Mouse (Mus musculus) retina, postnatal 1 day (tissue): Measurements from ENCODE around the gene Dctd.

Experiments used
- DNase-seq: peaks from one replicate; pipeline ENCODE4 v3.0.0-alpha.2; 2012

Gene Dctd

GRCm38 (mm10) chr8:48098792-48099191 lies at the start of gene Dctd:
Gene Dctd, plus strand, starts transcription at chr8:48099092.
- DNase-seq = no peak

- no peak for DNase-seq
These were observed 45.3 kb upstream of the Dctd start for GRCm38 (mm10) chr8:48053611-48054010.

DNA sequence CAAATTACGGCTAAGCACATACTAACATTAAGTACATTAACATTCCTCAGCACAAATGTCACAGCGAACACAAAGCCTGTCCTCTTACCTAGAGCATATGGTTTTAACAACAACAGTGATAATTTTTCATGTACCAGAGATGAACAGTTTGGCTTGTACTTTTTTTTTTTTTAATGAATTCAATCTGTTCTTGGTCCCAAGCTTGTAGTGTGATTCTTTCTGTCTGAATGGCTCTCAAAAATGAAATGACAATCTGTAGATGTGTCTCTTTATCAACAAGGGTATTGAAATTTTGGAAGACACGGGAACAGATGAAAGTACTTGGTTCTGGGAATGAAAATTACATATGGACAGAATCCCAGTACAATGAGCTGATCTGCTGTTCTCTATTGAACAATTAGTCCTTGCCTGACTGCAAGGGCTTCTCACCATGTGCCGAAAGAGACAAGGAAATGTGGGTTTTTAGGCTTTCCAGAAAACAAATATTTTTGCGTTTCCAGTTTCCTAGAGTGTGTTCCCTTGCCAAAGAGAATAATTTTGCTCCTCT lies 35.3 kb upstream of the Dctd start:
- no peak for DNase-seq

GRCm38 (mm10) chr8:48074149-48074548 lies 24.7 kb upstream of the Dctd start:
- no peak for DNase-seq

- DNase-seq = no peak
These were observed 16.5 kb upstream of the Dctd start for GRCm38 (mm10) chr8:48082343-48082742.

- no peak for DNase-seq
These were observed 8.2 kb upstream of the Dctd start for GRCm38 (mm10) chr8:48090661-48091060.

DNA sequence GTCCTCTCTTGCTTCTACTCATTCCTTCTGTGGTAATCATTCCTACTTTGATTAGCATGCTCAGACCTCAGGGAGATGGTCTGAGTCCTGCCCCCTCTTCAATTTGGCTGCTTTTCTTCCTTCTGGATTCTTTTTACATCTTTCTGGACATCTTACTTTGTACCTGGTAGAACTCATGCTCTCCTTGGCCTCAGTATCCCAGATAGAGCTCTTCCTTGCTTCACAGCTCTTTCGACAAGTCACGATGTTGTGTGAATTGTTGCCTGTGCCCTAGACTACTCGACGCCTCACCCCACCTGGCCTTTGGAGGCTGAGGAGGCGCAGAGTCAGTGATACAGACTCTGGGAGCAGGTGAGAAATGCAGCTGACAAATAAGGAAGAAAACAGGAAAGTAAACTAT lies 3.5 kb upstream of the Dctd start:
- no peak for DNase-seq

DNA sequence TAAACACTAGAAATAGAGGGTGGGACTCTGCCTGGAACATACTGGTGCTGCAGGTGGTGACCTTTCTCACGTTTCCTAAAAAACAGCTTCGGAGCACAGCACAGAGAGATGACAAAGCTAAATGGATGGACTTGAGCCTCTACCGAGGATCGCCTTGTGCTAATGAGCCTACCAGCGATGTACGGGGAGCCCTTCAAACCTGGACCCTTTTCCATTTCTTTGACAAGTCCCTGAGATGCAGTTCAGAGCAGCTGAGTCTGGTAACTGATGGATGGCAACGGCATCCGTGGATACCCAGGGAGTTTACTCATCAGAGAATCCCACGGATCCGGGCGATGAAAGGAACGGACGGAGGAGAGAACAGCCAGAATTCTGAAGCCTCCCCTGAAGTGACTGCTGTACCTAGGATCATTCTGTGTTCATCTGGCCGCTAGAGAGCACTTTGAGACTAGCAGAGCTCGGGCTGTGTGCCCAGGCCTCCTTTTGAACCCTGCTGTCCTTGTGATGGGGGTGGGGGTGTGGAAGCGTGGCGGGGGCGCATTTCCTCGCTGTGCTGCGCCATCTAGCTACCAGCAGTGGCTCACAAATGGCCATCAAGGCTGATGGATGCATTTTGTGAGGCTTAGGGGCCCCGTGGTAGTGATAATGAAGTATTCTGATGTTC lies 1.6 kb upstream of the Dctd start:
- peak; percentile 86 for DNase-seq

DNA sequence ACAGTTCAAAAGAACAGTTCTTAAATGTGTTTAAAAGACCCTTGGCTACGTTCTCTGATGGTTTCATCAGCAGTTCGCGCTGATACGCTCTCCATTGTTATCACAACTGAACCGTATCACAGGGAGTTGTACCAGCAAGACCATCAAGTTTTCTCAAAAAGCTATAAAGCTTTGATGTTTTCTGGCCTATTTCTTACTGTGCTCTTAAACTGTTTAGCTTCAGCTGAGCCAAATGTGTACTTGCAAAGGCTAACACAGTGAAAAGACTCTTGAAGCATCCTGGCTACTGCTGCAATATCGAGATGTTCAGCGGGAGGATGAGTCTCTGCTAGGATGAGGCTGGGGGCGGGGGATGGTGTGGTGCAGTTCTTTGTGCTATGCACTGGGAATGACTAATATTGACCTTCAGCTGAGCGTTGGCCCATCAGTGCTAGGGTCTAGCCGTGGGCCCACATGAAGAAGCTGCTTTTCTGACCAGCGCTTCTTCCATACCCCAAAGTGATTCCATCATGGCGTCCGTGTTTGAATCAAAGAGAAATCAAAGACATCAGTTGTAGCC lies 732 bp upstream of the Dctd start:
- DNase-seq = peak; percentile 32

DNA sequence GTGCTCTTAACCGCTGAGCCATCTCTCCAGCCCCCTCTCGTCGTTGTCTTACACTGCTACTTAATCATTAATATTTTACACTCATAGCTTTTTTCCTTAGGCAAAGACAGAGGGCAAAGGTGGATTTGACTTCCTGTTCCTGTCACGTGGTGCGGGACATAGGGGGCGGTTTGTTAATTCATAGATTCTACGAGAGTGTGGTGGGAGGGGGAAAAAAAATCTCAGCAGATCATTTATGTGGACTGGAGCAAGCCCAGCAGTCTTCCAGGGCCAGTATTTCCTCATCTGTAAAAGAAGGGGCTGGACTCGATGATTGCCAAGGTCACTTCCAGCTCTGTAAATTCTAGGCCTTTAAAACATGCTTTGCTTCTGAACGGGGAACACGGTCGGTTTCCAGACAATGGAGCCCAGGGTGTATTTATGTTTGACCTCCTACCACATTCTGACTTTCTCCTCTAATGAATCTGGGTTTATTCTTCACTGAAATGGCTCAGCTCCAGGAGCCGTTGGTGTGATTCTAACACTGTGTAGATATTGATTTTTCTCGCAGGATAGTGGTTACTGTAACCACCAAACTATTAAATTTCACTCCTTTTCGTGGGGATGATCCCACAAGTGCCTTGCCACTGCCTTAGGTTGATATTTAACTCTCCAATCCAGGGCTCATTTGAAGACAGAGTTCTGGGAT lies 1.4 kb downstream of the Dctd start:
- no peak for DNase-seq

DNA sequence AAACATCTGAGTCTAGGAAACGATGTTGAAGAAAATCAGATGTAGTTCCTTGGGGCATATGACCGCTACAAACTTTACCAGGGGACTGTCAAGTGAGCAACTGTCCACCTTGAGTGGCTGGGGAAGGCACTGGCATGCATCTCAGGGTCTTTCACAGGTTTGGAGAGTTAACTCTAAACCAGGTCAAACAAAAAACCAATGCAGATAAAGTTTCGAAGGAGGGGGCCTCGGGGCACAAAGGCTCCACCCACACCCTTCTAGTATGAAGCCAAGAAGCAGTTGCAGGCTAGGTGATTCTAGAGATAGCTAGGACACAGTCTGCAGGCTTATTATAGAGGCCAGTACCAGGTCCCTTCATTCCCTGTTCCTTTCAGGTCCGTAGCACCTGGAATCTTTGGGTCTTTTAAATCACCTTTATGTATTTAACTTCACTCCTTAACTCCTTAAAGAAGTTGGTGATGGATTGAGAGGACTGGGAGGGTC lies 10.5 kb downstream of the Dctd start:
- DNase-seq = no peak

DNA sequence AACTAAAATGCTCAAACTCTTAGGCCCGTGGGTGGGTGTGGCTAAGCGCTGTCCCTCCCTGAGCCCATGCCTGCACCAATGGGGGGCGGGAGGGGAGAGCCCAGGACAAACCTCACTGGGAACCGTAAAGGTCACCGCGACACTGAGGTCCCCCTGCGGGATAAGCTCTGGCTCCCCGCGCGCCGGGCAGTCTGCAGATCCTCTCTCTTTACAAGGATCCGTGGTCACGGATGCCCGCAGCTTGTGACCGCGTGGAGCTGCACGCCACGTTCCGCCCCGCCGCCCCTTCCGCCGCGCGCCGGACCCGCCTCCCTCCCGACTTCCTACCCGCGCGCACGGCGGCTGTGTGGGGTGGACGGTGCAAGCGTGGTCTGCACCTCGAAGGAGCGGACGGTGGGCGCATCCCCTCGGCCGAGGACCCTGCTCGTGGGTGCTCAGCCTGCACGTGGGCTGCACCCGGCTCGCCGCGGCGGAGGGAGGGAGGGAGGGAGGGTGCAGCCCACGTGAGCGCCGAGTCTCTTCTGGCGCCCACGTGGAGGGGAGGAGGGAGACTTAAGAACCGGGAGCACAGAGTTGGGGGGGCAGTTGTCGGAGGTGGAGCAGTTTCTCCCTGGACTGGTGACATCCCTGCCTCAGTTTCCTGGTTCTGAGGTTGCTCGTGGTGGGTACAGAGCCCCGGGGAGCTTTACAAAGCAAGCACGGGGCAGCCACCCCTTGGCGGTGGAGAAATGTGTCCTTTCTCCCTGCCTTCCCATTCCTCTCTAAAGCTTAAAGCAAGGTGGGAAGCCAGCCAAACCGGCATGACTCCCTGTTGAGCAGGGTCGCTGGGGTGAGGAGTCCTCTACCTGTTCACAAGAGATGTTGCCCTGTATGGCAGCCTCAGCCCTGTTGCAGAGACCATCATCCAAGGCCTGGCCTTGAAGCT lies 11.2 kb downstream of the Dctd start:
- peak; percentile 76 for DNase-seq

DNA sequence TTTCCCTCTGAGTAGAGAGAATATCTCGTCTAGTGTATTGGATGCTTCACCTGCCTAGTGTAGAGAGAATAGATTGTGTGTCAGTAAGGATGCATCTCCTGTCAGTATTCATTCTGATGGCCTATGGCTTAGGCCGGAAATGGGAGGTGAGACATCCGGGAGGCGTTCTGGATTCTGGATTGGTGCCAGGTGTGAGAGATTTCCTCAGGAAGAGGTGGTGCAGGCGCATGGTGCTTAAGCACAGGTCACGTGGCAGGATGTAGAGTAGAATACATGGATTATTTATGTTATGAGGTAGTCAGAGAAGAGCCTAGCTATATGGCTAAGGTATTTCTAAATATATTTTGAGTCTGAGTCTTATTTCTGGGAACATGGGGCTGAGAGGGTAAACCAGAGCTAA lies 15.7 kb downstream of the Dctd start:
- no peak for DNase-seq

DNA sequence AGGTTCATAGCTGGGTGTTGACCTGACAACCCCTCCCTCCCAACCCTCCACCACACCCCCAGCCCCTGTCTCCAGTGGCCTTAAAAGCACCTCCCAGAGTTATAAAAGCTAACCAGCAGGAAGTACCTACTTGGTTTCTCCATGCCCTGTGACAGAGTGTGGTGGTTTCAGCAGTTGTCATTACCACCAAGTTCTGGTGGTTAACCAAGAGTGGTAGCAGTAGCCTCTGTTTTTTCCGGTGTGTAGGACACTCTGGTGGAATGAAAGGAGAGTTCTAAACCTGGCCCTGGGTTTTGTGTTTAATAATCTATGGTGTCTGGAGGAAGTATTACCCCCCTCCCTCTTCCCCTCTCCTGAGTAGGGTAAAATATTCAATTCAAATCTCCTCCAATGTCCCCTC lies 24.1 kb downstream of the Dctd start:
- no peak for DNase-seq

- peak; percentile 37 for DNase-seq
These were observed 26.0 kb downstream of the Dctd start for GRCm38 (mm10) chr8:48124857-48125256.

- DNase-seq = peak; percentile 37
These were observed 28.1 kb downstream of the Dctd start for GRCm38 (mm10) chr8:48126954-48127353.

- DNase-seq = no peak
These were observed 31.4 kb downstream of the Dctd start for GRCm38 (mm10) chr8:48130266-48130665.

GRCm38 (mm10) chr8:48133321-48133720 lies 34.4 kb downstream of the Dctd start:
- DNase-seq = no peak

- DNase-seq = peak; percentile 29
These were observed 38.1 kb downstream of the Dctd start for GRCm38 (mm10) chr8:48136804-48137650.

- peak; percentile 42 for DNase-seq
These were observed 38.7 kb downstream of the Dctd start for GRCm38 (mm10) chr8:48137651-48137937.

- no peak for DNase-seq
These were observed 42.1 kb downstream of the Dctd start for GRCm38 (mm10) chr8:48141023-48141422.

- DNase-seq = no peak
These were observed 46.9 kb downstream of the Dctd start for GRCm38 (mm10) chr8:48145766-48146165.
